Mouse (Mus musculus) bone marrow, adult 2 months (tissue): ENCODE measurements at regions not wholly inside any gene's neighbourhood (a gene's known extent, or its start where the extent isn't known, plus 50 kb on each side); places are given as distances from the start of the nearest gene placed in this dataset.

Experiments used
- CTCF ChIP-seq: fragments of 200-500 bp; IDR thresholded peaks from 2 replicates; pipeline ENCODE4 v1.5.1; 2011; ENCODE audit warnings: low read length, control low read depth; ENCODE audit not compliant: control insufficient read depth, insufficient read depth
- POLR2A ChIP-seq: fragments of 200-500 bp; IDR thresholded peaks from 2 replicates; pipeline ENCODE4 v1.6.1; 2011; ENCODE audit warnings: low read depth, mild to moderate bottlenecking, control low read depth, low read length, borderline replicate concordance; ENCODE audit not compliant: control insufficient read depth

GRCm38 (mm10) chr3:14997241-14997640, 111.2 kb downstream of the Car2 start:
- TF ChIP-seq POLR2A (no peak), CTCF (no peak)
